Mouse (Mus musculus) ES-E14 (cell line): ENCODE measurements around the gene Plscr5. TPM values are rescaled to one million over a fixed set of nuclear protein-coding genes. Genes with fewer than 3 reads are reported as not detected.

Source experiments
- DNase-seq: peaks from one replicate; pipeline ENCODE4 v3.0.0-alpha.2; 2013; ENCODE audit warnings: low read depth, low spot score
- H3K27ac ChIP-seq: 2 replicates; pipeline ENCODE4 v1.5.1; 2012; ENCODE audit warnings: low read depth, mild to moderate bottlenecking, low read length, moderate library complexity, mixed read lengths; ENCODE audit not compliant: poor library complexity, insufficient read depth, severe bottlenecking
- H3K36me3 ChIP-seq: 2 replicates; pipeline ENCODE4 v1.6.1; 2012; ENCODE audit warnings: mild to moderate bottlenecking, low read length, moderate library complexity, mixed read lengths; ENCODE audit not compliant: control insufficient read depth, poor library complexity, insufficient read depth, severe bottlenecking
- H3K4me1 ChIP-seq, 2 experiments: fragments of 150-350 bp in 1 of 2; sonication (generic) in 1 of 2; 2 replicates each; pipeline ENCODE4 v1.6.1; 2012; ENCODE audit warnings: low read length in 2 of 2, mild to moderate bottlenecking in 1 of 2, mixed read lengths in 1 of 2; ENCODE audit not compliant: control insufficient read depth in 2 of 2, insufficient read depth in 2 of 2, poor library complexity in 1 of 2
- H3K4me3 ChIP-seq, 2 experiments: fragments of 150-350 bp in 1 of 2; sonication (generic) in 1 of 2; 2 replicates each; pipeline ENCODE4 v1.5.1; 2012; ENCODE audit warnings: low read length in 2 of 2, low read depth in 1 of 2, mild to moderate bottlenecking in 1 of 2, mixed read lengths in 1 of 2; ENCODE audit not compliant: insufficient read depth in 1 of 2, poor library complexity in 1 of 2, severe bottlenecking in 1 of 2
- H3K9ac ChIP-seq: 2 replicates; pipeline ENCODE4 v1.6.1; 2012; ENCODE audit warnings: low read depth, mild to moderate bottlenecking, low read length, mixed read lengths; ENCODE audit not compliant: poor library complexity, insufficient read depth, severe bottlenecking
- H3K9me3 ChIP-seq: fragments of 150-350 bp; sonication (generic); 2 replicates; pipeline ENCODE4 v1.6.1; 2012; ENCODE audit warnings: low read depth, mild to moderate bottlenecking, low read length; ENCODE audit not compliant: control insufficient read depth, insufficient read depth
- CHD2 ChIP-seq: IDR thresholded peaks from 2 replicates; pipeline ENCODE4 v1.6.1; 2014; ENCODE audit warnings: mild to moderate bottlenecking, low read depth, low read length, inconsistent platforms
- HCFC1 ChIP-seq: IDR thresholded peaks from 2 replicates; pipeline ENCODE4 v1.6.1; 2012; ENCODE audit warnings: low read length, inconsistent platforms, borderline replicate concordance; ENCODE audit not compliant: insufficient read depth
- MAFK ChIP-seq: IDR thresholded peaks from 2 replicates; pipeline ENCODE4 v1.6.1; 2014; ENCODE audit warnings: mild to moderate bottlenecking, low read depth, low read length, inconsistent platforms; ENCODE audit not compliant: insufficient read depth
- ZC3H11A ChIP-seq: IDR thresholded peaks from 2 replicates; pipeline ENCODE4 v1.6.1; 2012; ENCODE audit warnings: low read depth, mild to moderate bottlenecking, inconsistent platforms, low read length, borderline replicate concordance
- ZNF384 ChIP-seq: IDR thresholded peaks from 2 replicates; pipeline ENCODE4 v1.6.1; 2012; ENCODE audit warnings: low read depth, low read length, inconsistent platforms
- in situ Hi-C, 2 experiments: fragments of 600-800 bp; cut with MboI; formaldehyde crosslinking; loops; one replicate each; pipeline ENCODE4 v1.15.1; 2025; ENCODE audit warnings: low sequenced_read_pairs in 2 of 2, inconsistent platforms in 1 of 2; ENCODE audit not compliant: unreplicated experiment in 2 of 2
- total RNA-seq: library from RNA; depleted of rRNA; stranded (reverse); fragments of 300-350 nt; gene quantifications from 2 replicates; pipeline ENCODE4 v1.2.3, GENCODE M21; 2012

The Plscr5 gene
- total RNA-seq, 1 experiment, result not detected

- Histone ChIP-seq H3K4me3 (no peak overlapping the region), H3K36me3 (no peaks in the 10 kb centered on the region), H3K27ac (no peak overlapping the region), H3K9me3 (no peaks in the 10 kb centered on the region), H3K9ac (no peak overlapping the region), H3K4me1 (no peaks in the 10 kb centered on the region)
- no peak for TF ChIP-seq ZC3H11A
- TF ChIP-seq MAFK, result no peak
- no peak for TF ChIP-seq HCFC1
- TF ChIP-seq ZNF384, result no peak
- TF ChIP-seq CHD2, result no peak
- no peak for DNase-seq
- in situ Hi-C loops, result no loop called here
These were observed 17.7 kb downstream of the Plscr5 start for GRCm38 (mm10) chr9:92210386-92210967.

- Histone ChIP-seq H3K9me3 (no peaks in the 10 kb centered on the region), H3K4me1 (no peaks in the 10 kb centered on the region), H3K27ac (no peak overlapping the region), H3K9ac (no peak overlapping the region), H3K36me3 (no peaks in the 10 kb centered on the region), H3K4me3 (no peak overlapping the region)
- TF ChIP-seq HCFC1, result no peak
- in situ Hi-C loops, result no loop called here
- no peak for DNase-seq
These were observed 18.3 kb downstream of the Plscr5 start for GRCm38 (mm10) chr9:92211048-92211447.

GRCm38 (mm10) chr9:92217484-92217883 lies 24.7 kb downstream of the Plscr5 start:
- in situ Hi-C loops, result no loop called here
- Histone ChIP-seq H3K27ac (no peak overlapping the region), H3K9ac (no peak overlapping the region), H3K4me3 (no peak overlapping the region), H3K9me3 (no peaks in the 10 kb centered on the region), H3K4me1 (no peaks in the 10 kb centered on the region), H3K36me3 (no peaks in the 10 kb centered on the region)
- TF ChIP-seq CHD2 (no peak), MAFK (no peak), ZNF384 (no peak), ZC3H11A (no peak), HCFC1 (no peak)
- DNase-seq, result no peak

GRCm38 (mm10) chr9:92217896-92218295 lies 25.2 kb downstream of the Plscr5 start:
- TF ChIP-seq HCFC1 (no peak), ZNF384 (no peak), MAFK (no peak), ZC3H11A (no peak), CHD2 (no peak)
- Histone ChIP-seq H3K36me3 (no peaks in the 10 kb centered on the region), H3K9me3 (no peaks in the 10 kb centered on the region), H3K9ac (no peak overlapping the region), H3K4me3 (no peak overlapping the region), H3K4me1 (no peaks in the 10 kb centered on the region), H3K27ac (no peak overlapping the region)
- in situ Hi-C loops, result no loop called here
- no peak for DNase-seq

- Histone ChIP-seq H3K36me3 (no peaks in the 10 kb centered on the region), H3K4me1 (no peaks in the 10 kb centered on the region), H3K4me3 (no peak overlapping the region), H3K9me3 (no peaks in the 10 kb centered on the region), H3K9ac (no peak overlapping the region), H3K27ac (no peak overlapping the region)
- no peak for DNase-seq
- TF ChIP-seq ZNF384 (no peak), ZC3H11A (no peak), HCFC1 (no peak), MAFK (no peak), CHD2 (no peak)
- in situ Hi-C loops, result no loop called here
These were observed 27.4 kb downstream of the Plscr5 start for GRCm38 (mm10) chr9:92220151-92220550.
